Mouse (Mus musculus) C2C12 (cell line): Measurements from ENCODE around the gene Polr2c.

Experiments used
- CTCF ChIP-seq: IDR thresholded peaks from one replicate; pipeline ENCODE4 v1.5.1; 2011; ENCODE audit not compliant: control insufficient read depth, insufficient read depth, insufficient read length
- MAX ChIP-seq: IDR thresholded peaks from one replicate; pipeline ENCODE4 v1.6.1; 2011; ENCODE audit warnings: mild to moderate bottlenecking, control low read depth
- USF1 ChIP-seq: IDR thresholded peaks from one replicate; pipeline ENCODE4 v1.6.1; 2011; ENCODE audit warnings: low read depth, mild to moderate bottlenecking, control low read depth, moderate library complexity

DNA sequence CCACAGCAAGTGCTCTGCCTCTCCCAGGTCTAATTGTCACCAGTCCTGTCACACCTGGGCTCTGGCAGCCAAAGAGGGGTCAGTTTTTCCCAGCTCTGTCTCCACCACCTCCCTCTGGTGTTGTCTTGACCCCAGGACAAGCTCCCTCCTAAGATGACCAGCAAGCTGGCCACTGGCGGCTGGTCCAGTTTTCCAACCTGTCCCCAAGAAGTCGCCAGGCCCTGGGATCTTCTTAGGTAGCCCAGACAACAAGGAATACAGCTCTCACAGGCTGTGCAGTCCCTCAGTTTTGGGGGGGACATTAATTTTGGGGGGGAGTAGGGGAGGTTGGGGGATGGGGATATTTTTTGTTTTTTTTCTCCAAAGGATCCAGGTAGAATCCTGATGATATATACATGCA, 15.3 kb downstream of the Polr2c start:
- TF ChIP-seq CTCF (no peak), MAX (no peak), USF1 (no peak)
